Comparison of ENCODE assay signal across 17 mouse cellular contexts in genomic region chr8:125377704-125378103, GRCm38 (mm10).
DNase-seq lines count a peak whose midpoint lies in the region; ATAC-seq lines count a peak whose summit lies in the region.
"Had no signal": no experiment of that assay in that cellular context is flagged by ENCODE, and none has a peak within 500 bp of the region (broad histone marks: within the 10 kb centered on the region; RNA-seq: fewer than 3 reads in every experiment).

No protein-coding gene starts in this region.

- DNase-seq in 3T3-L1 (ENCODE audit: low read depth, low spot score), result peak; percentile 47
- DNase-seq in Muller cell, postnatal 12 days (ENCODE audit: inconsistent ontology term), result peak; percentile 49
- peak; percentile 18 to 24 for DNase-seq in thymus, postnatal 36 days
- DNase-seq in right cerebral cortex, postnatal 25 days, result no peak
- no peak for DNase-seq in kidney, adult 18-20 months
- no peak for DNase-seq in cerebellum, adult 9-11 months
- DNase-seq: adrenal gland, adult 2 months; adrenal gland, postnatal 36 days; cerebellum, adult 8-10 months; kidney, adult 11 months; kidney, postnatal 25 days; right cerebral cortex, adult 18-20 months had no signal

- ATAC-seq in hematopoietic stem cell, adult 5-6 weeks (replicated peaks in 1 of 2; ENCODE audit: insufficient read depth in 1 of 2, low FRiP score in 2 of 2, low TSS enrichment in 1 of 2, low read depth in 1 of 2, poor library complexity in 2 of 2, severe bottlenecking in 2 of 2), result peak; percentile 73 to 84
- ATAC-seq: activated CD4-positive, CD25-positive, alpha-beta regulatory T cell, adult 4 months; forebrain, embryonic 16.5 days; inflammation-experienced regulatory T-cells, adult 6 months; midbrain, embryonic 16.5 days had no signal

Comparison
In these comparisons a context has a peak if more than half of its experiments do, and no peak if none do; other contexts are left out.
1. DNase-seq: peak in 3T3-L1 (single experiment), Muller cell, postnatal 12 days (single experiment) and thymus, postnatal 36 days (2 of 2); none in right cerebral cortex, postnatal 25 days (single experiment), kidney, adult 18-20 months (single experiment) and cerebellum, adult 9-11 months (single experiment).